Mouse (Mus musculus) lung, postnatal 0 days (tissue): ENCODE results near the gene Fto. TPM values are rescaled to one million over a fixed set of nuclear protein-coding genes. Genes with fewer than 3 reads are reported as not detected.
A peak's percentile ranks its signal among the peaks of the same experiment; 100 is the strongest.

ENCODE experiments used
- ATAC-seq: fragments of 200-750 bp; cut with Nextera tagmentation; 2 replicates; pipeline ENCODE4 v1.8.0; 2017; ENCODE audit warnings: moderate library complexity
- DNase-seq: peaks from one replicate; pipeline ENCODE4 v3.0.0-alpha.2; 2016; ENCODE audit warnings: low spot score
- H3K27ac ChIP-seq: fragments of 300-500 bp; sonication (generic); 2 replicates; pipeline ENCODE4 v1.5.1; 2014; ENCODE audit warnings: antibody characterized with exemption, mild to moderate bottlenecking, low read length, mixed read lengths
- H3K27me3 ChIP-seq: fragments of 300-500 bp; sonication (generic); replicated peaks from 2 replicates; pipeline ENCODE4 v1.6.1; 2014; ENCODE audit warnings: low read length, mixed read lengths; ENCODE audit not compliant: insufficient read depth
- H3K36me3 ChIP-seq: fragments of 300-500 bp; sonication (generic); 2 replicates; pipeline ENCODE4 v1.6.1; 2014; ENCODE audit warnings: low read length, mixed read lengths; ENCODE audit not compliant: insufficient read depth
- H3K4me1 ChIP-seq: fragments of 300-500 bp; sonication (generic); 2 replicates; pipeline ENCODE4 v1.6.1; 2014; ENCODE audit warnings: antibody characterized with exemption, low read depth, low read length, mixed read lengths; ENCODE audit not compliant: insufficient read depth
- H3K4me2 ChIP-seq: fragments of 300-500 bp; sonication (generic); replicated peaks from 2 replicates; pipeline ENCODE4 v1.6.1; 2014; ENCODE audit warnings: low read depth, mild to moderate bottlenecking, low read length, moderate library complexity, mixed read lengths
- H3K4me3 ChIP-seq: fragments of 300-500 bp; sonication (generic); 2 replicates; pipeline ENCODE4 v1.5.1; 2014; ENCODE audit warnings: low read depth, low read length
- H3K9ac ChIP-seq: fragments of 300-500 bp; sonication (generic); replicated peaks from 2 replicates; pipeline ENCODE4 v1.6.1; 2014; ENCODE audit warnings: low read depth, mild to moderate bottlenecking
- H3K9me3 ChIP-seq: fragments of 300-500 bp; sonication (generic); 2 replicates; pipeline ENCODE4 v1.6.1; 2016; ENCODE audit warnings: low read length, mixed read lengths
- CTCF ChIP-seq: IDR thresholded peaks from 2 replicates; pipeline ENCODE4 v1.5.1; 2016; ENCODE audit warnings: antibody characterized with exemption, mild to moderate bottlenecking
- EP300 ChIP-seq: IDR thresholded peaks from 2 replicates; pipeline ENCODE4 v1.6.1; 2016; ENCODE audit warnings: antibody characterized with exemption, mild to moderate bottlenecking, control low read depth
- WGBS: fragments of 180-500 bp; shearing (Covaris S2); extraction: QIAGEN DNeasy Blood & Tissue Kit; methylation state at CpG from one replicate; pipeline ENCODE4 v1.1.7; 2014; 5-methylcytosine and 5-hydroxymethylcytosine counted together
- polyA plus RNA-seq: library from polyadenylated mRNA; unstranded; fragments of >200 nt; fragmentation: Nextera tagmentation; extraction: Ambion mirVana; gene quantifications from 2 replicates; pipeline ENCODE4 v1.2.1, GENCODE M21; 2015

Fto gene
- polyA plus RNA-seq, 1 experiment from 2014 or later = 29.8 TPM

- ATAC-seq (no peak), DNase-seq (no peak)
- no peak overlapping the region for H3K4me3 ChIP-seq
- H3K4me1 ChIP-seq = peaks cover 9% of the 10 kb centered on the region; the same call in 1 of the 2 replicates
- TF ChIP-seq EP300 (no peak), CTCF (no peak)
- WGBS = 76% methylated on average over 8 of the region's 8 CpGs
- H3K9ac ChIP-seq = no peak overlapping the region
- no peaks in the 10 kb centered on the region for H3K9me3 ChIP-seq
- H3K27me3 ChIP-seq = no peaks in the 10 kb centered on the region
- H3K36me3 ChIP-seq = no peaks in the 10 kb centered on the region
- H3K4me2 ChIP-seq = no peak overlapping the region
- no peak overlapping the region for H3K27ac ChIP-seq
Measured at GRCm38 (mm10) chr8:91509206-91509899, 196.0 kb downstream of the Fto start.

GRCm38 (mm10) chr8:91509900-91510260, 196.6 kb downstream of the Fto start:
- DNase-seq = no peak
- no peak overlapping the region for H3K27ac ChIP-seq
- H3K4me1 ChIP-seq = peaks cover 4% of the 10 kb centered on the region; the same call in 1 of the 2 replicates
- TF ChIP-seq EP300 (no peak), CTCF (no peak)
- no peaks in the 10 kb centered on the region for H3K27me3 ChIP-seq
- no peaks in the 10 kb centered on the region for H3K36me3 ChIP-seq
- H3K9me3 ChIP-seq = no peaks in the 10 kb centered on the region
- WGBS = 71% methylated on average over 6 of the region's 6 CpGs
- H3K9ac ChIP-seq = no peak overlapping the region
- H3K4me2 ChIP-seq = no peak overlapping the region
- ATAC-seq = no peak
- no peak overlapping the region for H3K4me3 ChIP-seq

DNA sequence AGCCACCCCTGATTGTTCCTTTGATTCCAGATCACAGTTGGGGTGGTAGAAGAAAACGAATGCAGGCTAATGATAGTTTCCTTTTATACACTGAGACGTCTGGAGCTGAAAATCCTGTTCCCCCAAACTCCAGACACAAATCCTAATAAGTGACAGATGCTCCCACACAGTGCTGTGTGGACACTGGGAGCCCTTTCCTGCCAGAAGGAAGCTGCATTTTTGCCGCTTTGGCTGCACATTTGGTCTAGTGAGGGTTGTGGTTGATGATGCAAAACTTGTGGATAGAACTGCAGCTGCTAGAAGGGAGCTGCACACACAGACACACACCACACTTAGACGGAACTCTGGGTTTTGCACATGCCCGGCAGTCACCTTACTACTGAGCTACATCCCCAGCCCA, 197.4 kb downstream of the Fto start:
- H3K27me3 ChIP-seq = no peaks in the 10 kb centered on the region
- no peak overlapping the region for H3K4me3 ChIP-seq
- WGBS = 67% methylated on average over 5 of the region's 5 CpGs
- H3K9ac ChIP-seq = no peak overlapping the region
- no peak overlapping the region for H3K27ac ChIP-seq
- H3K4me2 ChIP-seq = no peak overlapping the region
- no peak for TF ChIP-seq CTCF
- no peak for TF ChIP-seq EP300
- no peaks in the 10 kb centered on the region for H3K36me3 ChIP-seq
- H3K4me1 ChIP-seq = no peaks in the 10 kb centered on the region
- H3K9me3 ChIP-seq = no peaks in the 10 kb centered on the region
- ATAC-seq = no peak
- no peak for DNase-seq

- WGBS = 82% methylated on average over 4 of the region's 4 CpGs
- Histone ChIP-seq H3K27ac (no peak overlapping the region), H3K4me1 (no peaks in the 10 kb centered on the region), H3K27me3 (no peaks in the 10 kb centered on the region), H3K4me2 (no peak overlapping the region), H3K4me3 (no peak overlapping the region), H3K9me3 (no peaks in the 10 kb centered on the region), H3K9ac (no peak overlapping the region), H3K36me3 (no peaks in the 10 kb centered on the region)
- TF ChIP-seq CTCF = no peak
- no peak for TF ChIP-seq EP300
- DNase-seq (no peak), ATAC-seq (no peak)
Measured at GRCm38 (mm10) chr8:91511943-91512342, 198.6 kb downstream of the Fto start.

DNA sequence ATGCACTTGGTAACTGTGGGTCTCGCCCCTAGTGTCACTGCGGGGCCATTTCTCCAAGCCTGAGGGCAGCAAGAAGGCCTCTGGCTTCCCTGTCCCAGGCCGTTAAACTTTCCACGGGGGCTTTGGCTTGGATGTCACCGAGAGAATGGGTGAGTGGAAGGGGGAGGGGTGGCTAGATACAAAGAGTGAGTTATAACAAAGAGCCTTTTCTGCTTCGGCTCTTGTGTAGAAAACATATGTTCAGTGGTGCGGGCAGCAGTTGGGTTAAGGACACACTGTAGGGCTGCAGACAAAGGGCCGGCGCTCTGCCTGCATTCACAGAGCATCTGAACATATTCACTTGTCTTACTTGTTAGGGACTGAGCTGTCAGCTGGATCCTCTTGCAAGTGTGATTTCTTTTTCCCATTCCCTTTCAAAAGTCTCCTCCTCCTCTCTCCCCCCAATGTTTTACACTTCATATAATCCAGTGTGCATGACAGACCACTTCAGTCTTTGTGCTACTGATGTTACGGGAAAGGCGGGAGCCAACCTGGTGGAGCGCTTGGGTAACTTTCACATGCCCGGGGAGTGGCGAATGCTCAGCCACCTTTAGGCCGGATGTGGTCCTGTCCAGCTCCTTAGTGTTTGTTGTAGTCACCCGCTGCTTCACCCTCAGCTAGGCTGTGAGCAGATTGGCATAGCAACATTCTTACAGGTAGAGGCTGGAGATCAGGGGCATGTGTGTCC, 201.6 kb downstream of the Fto start:
- H3K4me2 ChIP-seq = no peak overlapping the region
- H3K27me3 ChIP-seq = no peaks in the 10 kb centered on the region
- no peak overlapping the region for H3K9ac ChIP-seq
- no peaks in the 10 kb centered on the region for H3K36me3 ChIP-seq
- no peak for DNase-seq
- H3K4me3 ChIP-seq = no peak overlapping the region
- ATAC-seq = peak; percentile 37; the same call in 1 of the 2 replicates
- no peak overlapping the region for H3K27ac ChIP-seq
- TF ChIP-seq EP300 (no peak), CTCF (0 out of 2 replicates have a peak, but pooled peaks have one; percentile 13)
- no peaks in the 10 kb centered on the region for H3K9me3 ChIP-seq
- WGBS = 67% methylated on average over 16 of the region's 16 CpGs
- peaks cover 11% of the 10 kb centered on the region; the same call in 1 of the 2 replicates for H3K4me1 ChIP-seq

GRCm38 (mm10) chr8:91516422-91516821, 203.1 kb downstream of the Fto start:
- no peak overlapping the region for H3K9ac ChIP-seq
- no peak overlapping the region for H3K4me2 ChIP-seq
- DNase-seq = no peak
- H3K9me3 ChIP-seq = no peaks in the 10 kb centered on the region
- H3K27ac ChIP-seq = no peak overlapping the region
- WGBS = 52% methylated on average over 7 of the region's 7 CpGs
- H3K27me3 ChIP-seq = no peaks in the 10 kb centered on the region
- ATAC-seq = no peak
- no peaks in the 10 kb centered on the region for H3K36me3 ChIP-seq
- H3K4me3 ChIP-seq = no peak overlapping the region
- TF ChIP-seq CTCF (no peak), EP300 (no peak)
- peaks cover 11% of the 10 kb centered on the region; the same call in 1 of the 2 replicates for H3K4me1 ChIP-seq
